Mouse (Mus musculus) hindbrain, embryonic 15.5 days (tissue): ENCODE results near the gene Tfpi2. TPM values are rescaled to one million over a fixed set of nuclear protein-coding genes. Genes with fewer than 3 reads are reported as not detected.
A peak's percentile ranks its signal among the peaks of the same experiment; 100 is the strongest.

Experiments used
- ATAC-seq: fragments of 200-750 bp; cut with Nextera tagmentation; 2 replicates; pipeline ENCODE4 v1.8.0; 2017; ENCODE audit warnings: low read depth, moderate number of reproducible peaks, moderate TSS enrichment; ENCODE audit not compliant: low FRiP score
- H3K27ac ChIP-seq: fragments of 300-500 bp; sonication (generic); replicated peaks from 2 replicates; pipeline ENCODE4 v1.5.1; 2015; ENCODE audit warnings: mild to moderate bottlenecking, inconsistent platforms
- H3K27me3 ChIP-seq: fragments of 300-500 bp; sonication (generic); 2 replicates; pipeline ENCODE4 v1.6.1; 2015; ENCODE audit warnings: control low read depth, inconsistent platforms
- H3K36me3 ChIP-seq: fragments of 300-500 bp; sonication (generic); 2 replicates; pipeline ENCODE4 v1.6.1; 2015; ENCODE audit warnings: control low read depth, inconsistent platforms
- H3K4me1 ChIP-seq: fragments of 300-500 bp; sonication (generic); replicated peaks from 2 replicates; pipeline ENCODE4 v1.6.1; 2015; ENCODE audit warnings: control low read depth, inconsistent platforms
- H3K4me2 ChIP-seq: fragments of 300-500 bp; sonication (generic); 2 replicates; pipeline ENCODE4 v1.6.1; 2015; ENCODE audit warnings: moderate library complexity, mild to moderate bottlenecking, inconsistent platforms
- H3K4me3 ChIP-seq: fragments of 300-500 bp; sonication (generic); 2 replicates; pipeline ENCODE4 v1.5.1; 2015; ENCODE audit warnings: mild to moderate bottlenecking, inconsistent platforms
- H3K9ac ChIP-seq: fragments of 300-500 bp; sonication (generic); 2 replicates; pipeline ENCODE4 v1.6.1; 2015; ENCODE audit warnings: inconsistent platforms
- H3K9me3 ChIP-seq: fragments of 300-500 bp; sonication (generic); 2 replicates; pipeline ENCODE4 v1.6.1; 2016; ENCODE audit warnings: control low read depth, inconsistent platforms
- WGBS: fragments of 180-500 bp; shearing (Covaris S2); methylation state at CpG from one replicate; pipeline ENCODE4 v1.1.7; 2015; 5-methylcytosine and 5-hydroxymethylcytosine counted together
- polyA plus RNA-seq: library from polyadenylated mRNA; unstranded; fragments of >200 nt; fragmentation: Nextera tagmentation; extraction: Ambion mirVana; gene quantifications from 2 replicates; pipeline ENCODE4 v1.2.1, GENCODE M21; 2015

Gene Tfpi2
- 0.41 and 0.51 TPM in 2 replicates for polyA plus RNA-seq

GRCm38 (mm10) chr6:3988750-3989149, at the start of gene Tfpi2:
TSS of gene Tfpi2 (minus strand) at chr6:3988919.
- Histone ChIP-seq H3K4me1 (no peaks in the 10 kb centered on the region), H3K9me3 (no peaks in the 10 kb centered on the region), H3K9ac (no peak within 1 kb of the TSS), H3K4me2 (no peak within 1 kb of the TSS), H3K27ac (no peak within 1 kb of the TSS), H3K4me3 (no peak within 1 kb of the TSS), H3K27me3 (no peaks in the 10 kb centered on the region), H3K36me3 (no peaks in the 10 kb centered on the region)
- no peak for ATAC-seq
- WGBS = 80% methylated on average over 3 of the region's 3 CpGs

DNA sequence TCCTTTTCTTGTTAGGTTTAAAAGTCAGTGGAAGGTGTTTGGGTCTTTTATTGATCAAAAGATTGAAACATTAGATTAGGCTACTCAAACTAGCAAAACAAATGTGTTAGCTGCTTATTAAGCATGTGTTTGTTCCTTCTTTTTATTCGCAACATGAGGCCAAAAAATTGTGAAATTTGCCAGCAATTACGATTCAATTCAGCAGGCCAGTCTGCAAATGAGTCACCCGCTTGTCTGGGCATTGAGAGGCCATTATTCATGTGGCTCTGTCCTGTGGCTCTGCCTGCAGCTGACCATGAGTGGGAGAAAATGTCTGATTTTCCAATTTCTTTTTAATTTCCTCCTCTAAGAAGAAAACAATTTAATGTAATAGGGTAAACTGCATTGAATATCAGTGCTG, 42.2 kb upstream of the Tfpi2 start:
- H3K4me1 ChIP-seq = no peaks in the 10 kb centered on the region
- no peaks in the 10 kb centered on the region for H3K27me3 ChIP-seq
- WGBS = 75% methylated on average over 3 of the region's 3 CpGs
- no peaks in the 10 kb centered on the region for H3K36me3 ChIP-seq
- no peak for ATAC-seq
- no peak overlapping the region for H3K9ac ChIP-seq
- no peaks in the 10 kb centered on the region for H3K9me3 ChIP-seq
- H3K27ac ChIP-seq = no peak overlapping the region
- H3K4me3 ChIP-seq = no peak overlapping the region
- H3K4me2 ChIP-seq = no peak overlapping the region

DNA sequence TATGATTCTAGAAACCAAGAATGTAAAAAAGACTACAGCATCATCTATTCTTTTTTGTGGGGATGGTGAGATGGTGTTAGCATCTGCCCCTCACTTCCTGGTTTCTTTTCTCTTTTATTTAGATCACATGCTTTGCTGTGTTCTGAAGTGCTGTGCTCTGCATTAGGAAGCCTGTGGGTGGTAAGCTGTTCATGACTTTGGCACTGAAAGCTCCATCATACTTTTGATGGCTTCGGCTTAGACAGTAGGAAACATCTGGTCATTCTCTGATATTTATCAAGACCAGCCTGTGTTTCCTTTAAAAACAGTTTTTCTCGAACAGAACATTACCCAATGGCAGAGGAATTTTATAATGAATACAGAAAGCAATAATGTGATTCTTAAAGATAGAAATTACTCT, 37.6 kb upstream of the Tfpi2 start:
- WGBS = 75% methylated on average over 2 of the region's 2 CpGs
- H3K27ac ChIP-seq = no peak overlapping the region

DNA sequence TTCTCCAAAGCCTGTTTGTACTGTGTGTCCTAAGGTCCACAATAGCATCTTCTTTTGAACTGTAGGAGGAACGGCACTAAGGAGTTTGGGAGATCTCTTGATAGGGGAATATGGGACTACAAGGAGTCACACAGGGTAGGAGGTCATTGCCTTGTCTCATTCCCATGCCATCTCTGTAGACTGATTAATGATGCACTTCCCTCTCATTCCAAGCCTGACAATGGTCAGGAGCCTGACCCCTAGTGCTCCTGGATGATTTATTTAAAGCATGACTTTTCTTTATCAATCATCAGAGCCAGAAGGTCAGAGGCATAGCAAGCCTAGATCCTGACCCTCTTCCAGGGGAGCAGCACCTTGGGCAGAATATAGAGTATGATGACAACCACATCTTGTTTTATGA, 33.9 kb upstream of the Tfpi2 start:
- Histone ChIP-seq H3K4me2 (no peak overlapping the region), H3K9me3 (no peaks in the 10 kb centered on the region), H3K27ac (no peak overlapping the region), H3K9ac (no peak overlapping the region), H3K4me3 (no peak overlapping the region), H3K27me3 (no peaks in the 10 kb centered on the region), H3K36me3 (no peaks in the 10 kb centered on the region), H3K4me1 (no peaks in the 10 kb centered on the region)
- 39% methylated on average over 1 of the region's 1 CpGs for WGBS
- no peak for ATAC-seq

More for the DNA sequence above, 37.6 kb upstream of the Tfpi2 start:
- Histone ChIP-seq H3K4me2 (no peak overlapping the region), H3K9me3 (no peaks in the 10 kb centered on the region), H3K36me3 (no peaks in the 10 kb centered on the region), H3K4me1 (no peaks in the 10 kb centered on the region), H3K4me3 (no peak overlapping the region), H3K9ac (no peak overlapping the region), H3K27me3 (no peaks in the 10 kb centered on the region)
- no peak for ATAC-seq

- no peaks in the 10 kb centered on the region for H3K4me1 ChIP-seq
- no peak overlapping the region for H3K9ac ChIP-seq
- no peaks in the 10 kb centered on the region for H3K27me3 ChIP-seq
- no peak overlapping the region for H3K27ac ChIP-seq
- H3K9me3 ChIP-seq = no peaks in the 10 kb centered on the region
- H3K4me3 ChIP-seq = no peak overlapping the region
- H3K4me2 ChIP-seq = no peak overlapping the region
- no peak for ATAC-seq
- H3K36me3 ChIP-seq = no peaks in the 10 kb centered on the region
These were observed 20.8 kb upstream of the Tfpi2 start for GRCm38 (mm10) chr6:4009548-4009947.

- WGBS = 83% methylated on average over 2 of the region's 2 CpGs
These were observed 19.9 kb upstream of the Tfpi2 start for GRCm38 (mm10) chr6:4008501-4009040.

GRCm38 (mm10) chr6:4004808-4005207, 16.1 kb upstream of the Tfpi2 start:
- no peak for ATAC-seq
- Histone ChIP-seq H3K4me1 (peaks cover 5% of the 10 kb centered on the region; the same call in 1 of the 2 replicates), H3K4me2 (peak overlapping the region; percentile 56), H3K4me3 (peak overlapping the region; percentile 35; the same call in 1 of the 2 replicates), H3K36me3 (no peaks in the 10 kb centered on the region), H3K27ac (no peak overlapping the region), H3K9me3 (no peaks in the 10 kb centered on the region), H3K27me3 (peaks cover 3% of the 10 kb centered on the region; the same call in 1 of the 2 replicates), H3K9ac (no peak overlapping the region)
- 71% methylated on average over 2 of the region's 2 CpGs for WGBS

More at GRCm38 (mm10) chr6:4008501-4009040, 19.9 kb upstream of the Tfpi2 start:
- Histone ChIP-seq H3K36me3 (no peaks in the 10 kb centered on the region), H3K9me3 (no peaks in the 10 kb centered on the region), H3K4me1 (peaks cover 5% of the 10 kb centered on the region; the same call in 1 of the 2 replicates), H3K27ac (no peak overlapping the region), H3K4me3 (no peak overlapping the region), H3K27me3 (peaks cover 3% of the 10 kb centered on the region; the same call in 1 of the 2 replicates), H3K4me2 (no peak overlapping the region), H3K9ac (no peak overlapping the region)
- ATAC-seq = no peak

DNA sequence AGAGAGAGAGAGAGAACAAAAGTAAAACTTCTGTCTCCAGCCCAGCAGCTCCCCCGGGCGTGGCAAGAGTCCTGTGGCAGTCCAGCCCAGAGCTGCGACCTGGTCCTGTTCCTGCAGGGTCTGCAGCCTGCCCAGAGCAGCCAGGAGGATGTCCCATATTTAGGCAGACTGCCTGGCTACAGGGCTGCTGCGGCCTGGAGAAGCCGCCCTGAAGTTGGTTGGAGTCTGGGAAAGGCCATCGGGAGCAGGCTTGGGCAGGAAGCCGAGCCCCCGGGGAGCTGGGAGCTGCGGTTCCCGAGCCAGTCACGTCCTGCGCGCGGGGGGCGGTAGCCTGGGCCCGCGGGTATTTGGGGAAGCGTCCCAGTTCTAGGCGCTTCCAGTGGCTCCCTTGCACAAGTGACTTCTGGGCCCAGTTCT, 15.2 kb upstream of the Tfpi2 start, which contains the start of gene Gng11:
Gene Gng11, plus strand, starts transcription at position 15 of the 417 bp plus-strand sequence.
- 4% methylated on average over 19 of the region's 19 CpGs for WGBS
- no peaks in the 10 kb centered on the region for H3K36me3 ChIP-seq
- peak within 1 kb of the TSS; percentile 35 for H3K4me3 ChIP-seq
- peak within 1 kb of the TSS; percentile 39; the same call in 1 of the 2 replicates for H3K9ac ChIP-seq
- peaks cover 3% of the 10 kb centered on the region; the same call in 1 of the 2 replicates for H3K27me3 ChIP-seq
- H3K4me2 ChIP-seq = peak within 1 kb of the TSS; percentile 56
- H3K9me3 ChIP-seq = no peaks in the 10 kb centered on the region
- H3K4me1 ChIP-seq = peaks cover 5% of the 10 kb centered on the region; the same call in 1 of the 2 replicates
- ATAC-seq = peak; percentile 66; the same call in 1 of the 2 replicates
- peak within 1 kb of the TSS; percentile 65 for H3K27ac ChIP-seq

DNA sequence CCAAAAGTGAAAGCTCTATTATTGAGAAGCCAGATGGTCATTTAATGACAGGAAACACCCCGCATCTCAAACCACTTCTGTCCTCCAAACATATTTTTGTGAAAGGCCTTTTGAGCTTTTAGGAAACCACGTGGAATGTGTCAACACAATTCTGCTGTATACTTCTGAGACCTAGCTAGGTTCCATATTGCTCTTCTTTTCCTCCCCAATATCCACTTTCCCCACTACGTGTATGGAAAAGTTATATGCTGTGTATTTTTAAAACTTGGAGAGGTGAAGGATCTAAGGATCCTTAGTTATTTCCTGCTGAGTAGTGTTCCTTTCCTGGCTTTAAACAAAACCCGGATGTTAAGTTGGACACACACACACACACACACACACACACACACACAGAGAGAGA, 14.7 kb upstream of the Tfpi2 start:
- Histone ChIP-seq H3K4me2 (peak overlapping the region; percentile 56; the same call in 1 of the 2 replicates), H3K4me1 (peaks cover 5% of the 10 kb centered on the region; the same call in 1 of the 2 replicates), H3K27me3 (peaks cover 3% of the 10 kb centered on the region; the same call in 1 of the 2 replicates), H3K9ac (no peak overlapping the region), H3K27ac (no peak overlapping the region), H3K9me3 (no peaks in the 10 kb centered on the region), H3K36me3 (no peaks in the 10 kb centered on the region), H3K4me3 (no peak overlapping the region)
- 50% methylated on average over 4 of the region's 4 CpGs for WGBS
- ATAC-seq = no peak

- no peaks in the 10 kb centered on the region for H3K9me3 ChIP-seq
- no peak for ATAC-seq
- peaks cover 5% of the 10 kb centered on the region; the same call in 1 of the 2 replicates for H3K4me1 ChIP-seq
- WGBS = 82% methylated on average over 3 of the region's 3 CpGs
- no peaks in the 10 kb centered on the region for H3K36me3 ChIP-seq
- H3K27me3 ChIP-seq = peaks cover 3% of the 10 kb centered on the region; the same call in 1 of the 2 replicates
- H3K9ac ChIP-seq = no peak overlapping the region
- H3K4me3 ChIP-seq = no peak overlapping the region
- H3K27ac ChIP-seq = no peak overlapping the region
- H3K4me2 ChIP-seq = no peak overlapping the region
These were observed 12.0 kb upstream of the Tfpi2 start for GRCm38 (mm10) chr6:4000716-4001115.

DNA sequence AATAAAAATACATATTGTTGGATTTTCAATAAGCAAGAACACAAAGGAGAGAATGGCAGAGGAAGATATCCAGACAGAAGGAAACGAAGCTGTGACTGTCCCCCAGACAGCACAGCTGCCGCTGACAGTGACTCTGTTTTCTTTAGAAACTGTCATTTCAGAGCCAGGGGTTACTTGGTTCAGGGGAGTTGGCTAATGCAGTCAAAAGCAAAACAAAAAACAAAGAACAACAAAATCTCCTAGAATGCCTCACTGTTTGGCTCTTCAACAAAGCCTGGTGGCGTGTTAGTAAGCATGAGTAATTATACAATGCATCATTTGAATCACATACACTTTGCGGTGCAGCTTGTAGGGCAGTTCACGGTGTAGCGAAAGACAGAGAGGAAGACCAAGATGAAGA, 10.6 kb upstream of the Tfpi2 start:
- Histone ChIP-seq H3K9ac (no peak overlapping the region), H3K36me3 (no peaks in the 10 kb centered on the region), H3K4me1 (peaks cover 5% of the 10 kb centered on the region; the same call in 1 of the 2 replicates), H3K4me2 (0 out of 2 replicates have a peak overlapping the region, but pooled peaks have one; percentile 23), H3K27me3 (peaks cover 3% of the 10 kb centered on the region; the same call in 1 of the 2 replicates), H3K4me3 (no peak overlapping the region), H3K27ac (no peak overlapping the region), H3K9me3 (no peaks in the 10 kb centered on the region)
- ATAC-seq = no peak
- WGBS = 47% methylated on average over 6 of the region's 6 CpGs

- Histone ChIP-seq H3K4me3 (no peak overlapping the region), H3K36me3 (no peaks in the 10 kb centered on the region), H3K9me3 (no peaks in the 10 kb centered on the region), H3K27me3 (no peaks in the 10 kb centered on the region), H3K4me1 (no peaks in the 10 kb centered on the region), H3K27ac (no peak overlapping the region), H3K9ac (no peak overlapping the region), H3K4me2 (no peak overlapping the region)
- WGBS = 83% methylated on average over 4 of the region's 4 CpGs
- ATAC-seq = no peak
These were observed 9.4 kb upstream of the Tfpi2 start for GRCm38 (mm10) chr6:3998089-3998488.
